Mouse (Mus musculus): ENCODE measurements around the gene Oxtr. TPM values are rescaled to one million over a fixed set of nuclear protein-coding genes. Genes with fewer than 3 reads are reported as not detected.

Oxtr gene
- polyA plus RNA-seq, 1 experiment from 2014 or later: 0.18 TPM

DNA sequence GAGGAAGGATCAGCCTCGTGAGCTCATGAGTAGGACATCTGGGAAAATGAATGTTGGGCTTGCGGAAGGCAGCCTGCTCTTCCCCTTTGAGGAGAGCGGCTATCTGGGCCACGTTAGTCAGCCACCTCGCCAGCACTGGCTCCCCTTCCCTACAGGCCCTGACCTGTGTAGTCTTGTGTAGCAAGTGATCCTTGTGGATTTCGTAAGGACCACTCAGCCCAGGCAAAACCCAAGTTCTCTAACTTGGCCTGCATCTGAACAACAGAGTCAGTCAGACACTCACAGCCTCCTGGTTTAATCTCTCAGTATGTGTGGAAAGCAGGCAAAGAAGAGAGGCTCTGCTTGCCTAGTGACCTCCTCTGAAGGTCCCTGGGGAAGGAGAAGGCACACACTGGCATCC lies 2.9 kb upstream of the Oxtr start:
- Histone ChIP-seq H3K27me3 (ENCODE audit: control insufficient read depth, insufficient read depth, low read length) (peaks cover 41% of the 10 kb centered on the region), H3K9me3 (replicated peaks; ENCODE audit: control insufficient read depth, low read length) (no peaks in the 10 kb centered on the region), H3K9ac (ENCODE audit: low read length) (no peak overlapping the region), H3K4me1 (ENCODE audit: control insufficient read depth, insufficient read depth, low read length) (peaks cover 7% of the 10 kb centered on the region), H3K36me3 (ENCODE audit: control insufficient read depth, insufficient read depth) (no peaks in the 10 kb centered on the region), H3K4me3 (ENCODE audit: low read length) (no peak overlapping the region), H3K27ac (ENCODE audit: low read length) (no peak overlapping the region), H3K4me2 (ENCODE audit: low read depth, low read length) (no peak overlapping the region)
- 80% methylated on average over 6 of the region's 6 CpGs for WGBS
- no peak for ATAC-seq (replicated peaks; ENCODE audit: extremely low read depth, insufficient read depth, low FRiP score)

DNA sequence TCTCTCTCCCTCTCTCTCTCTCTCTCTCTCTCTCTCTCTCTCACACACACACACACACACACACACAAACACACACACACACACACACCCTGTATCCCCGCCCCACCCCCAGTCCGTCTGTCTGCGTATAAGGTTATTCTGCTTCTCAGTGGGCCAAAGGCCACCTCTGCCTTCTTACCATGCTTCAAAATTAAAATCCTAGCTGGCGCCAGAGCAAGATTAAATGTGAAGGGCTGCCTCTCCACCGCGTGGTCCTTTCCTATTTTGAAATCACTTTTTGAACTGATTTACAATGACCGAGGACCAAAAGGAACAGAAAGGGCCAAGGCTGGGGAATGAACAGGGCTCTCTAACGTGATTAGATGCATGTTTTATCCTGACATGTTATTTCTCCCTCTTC lies 1.8 kb upstream of the Oxtr start:
- 80% methylated on average over 8 of the region's 8 CpGs for WGBS
- Histone ChIP-seq H3K4me3 (ENCODE audit: low read length) (no peak overlapping the region), H3K36me3 (ENCODE audit: control insufficient read depth, insufficient read depth) (no peaks in the 10 kb centered on the region), H3K4me1 (ENCODE audit: control insufficient read depth, insufficient read depth, low read length) (peaks cover 7% of the 10 kb centered on the region), H3K27me3 (ENCODE audit: control insufficient read depth, insufficient read depth, low read length) (peaks cover 49% of the 10 kb centered on the region), H3K27ac (ENCODE audit: low read length) (no peak overlapping the region), H3K4me2 (ENCODE audit: low read depth, low read length) (no peak overlapping the region), H3K9me3 (replicated peaks; ENCODE audit: control insufficient read depth, low read length) (no peaks in the 10 kb centered on the region), H3K9ac (ENCODE audit: low read length) (no peak overlapping the region)
- no peak for ATAC-seq (replicated peaks; ENCODE audit: extremely low read depth, insufficient read depth, low FRiP score)

DNA sequence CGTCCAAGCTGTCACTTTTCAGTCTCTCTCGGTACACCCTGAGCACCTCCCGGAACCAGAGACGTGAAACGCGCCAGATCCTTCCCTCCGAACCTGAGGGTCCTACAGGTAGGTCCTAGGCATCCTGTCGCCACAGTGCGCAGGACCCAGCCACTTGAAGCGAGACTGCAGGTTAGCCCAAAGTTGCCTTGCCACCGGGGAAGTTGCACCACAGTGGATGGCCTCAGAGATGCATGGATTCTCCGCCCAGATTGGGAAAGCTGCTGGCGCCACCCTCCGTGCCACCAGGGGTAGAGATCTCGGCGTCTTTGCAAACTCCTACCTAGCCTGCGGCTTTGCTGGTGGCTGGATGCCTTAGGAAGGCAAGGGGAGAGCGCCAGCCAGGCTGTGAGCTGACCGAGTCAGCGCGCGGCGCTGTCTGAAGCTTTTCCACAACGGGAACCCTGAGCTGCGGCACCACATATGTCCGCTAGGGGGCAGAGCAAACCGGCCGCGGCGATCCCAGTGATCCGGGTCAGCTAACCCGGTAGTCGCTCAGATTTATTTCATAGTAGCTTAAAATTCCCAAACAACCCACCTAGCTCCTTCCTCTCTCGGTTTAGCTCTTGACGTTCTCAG lies 991 bp upstream of the Oxtr start:
- Histone ChIP-seq H3K4me3 (ENCODE audit: low read length) (peak overlapping the region; percentile 54), H3K9me3 (replicated peaks; ENCODE audit: control insufficient read depth, low read length) (no peaks in the 10 kb centered on the region), H3K9ac (ENCODE audit: low read length) (peak overlapping the region; percentile 42), H3K27ac (ENCODE audit: low read length) (no peak overlapping the region), H3K27me3 (ENCODE audit: control insufficient read depth, insufficient read depth, low read length) (peaks cover 49% of the 10 kb centered on the region), H3K4me2 (ENCODE audit: low read depth, low read length) (peak overlapping the region; percentile 84), H3K36me3 (ENCODE audit: control insufficient read depth, insufficient read depth) (no peaks in the 10 kb centered on the region), H3K4me1 (ENCODE audit: control insufficient read depth, insufficient read depth, low read length) (peaks cover 7% of the 10 kb centered on the region)
- WGBS: 2% methylated on average over 35 of the region's 35 CpGs
- ATAC-seq (replicated peaks; ENCODE audit: extremely low read depth, insufficient read depth, low FRiP score): peak; percentile 53; the same call in 1 of the 2 replicates

DNA sequence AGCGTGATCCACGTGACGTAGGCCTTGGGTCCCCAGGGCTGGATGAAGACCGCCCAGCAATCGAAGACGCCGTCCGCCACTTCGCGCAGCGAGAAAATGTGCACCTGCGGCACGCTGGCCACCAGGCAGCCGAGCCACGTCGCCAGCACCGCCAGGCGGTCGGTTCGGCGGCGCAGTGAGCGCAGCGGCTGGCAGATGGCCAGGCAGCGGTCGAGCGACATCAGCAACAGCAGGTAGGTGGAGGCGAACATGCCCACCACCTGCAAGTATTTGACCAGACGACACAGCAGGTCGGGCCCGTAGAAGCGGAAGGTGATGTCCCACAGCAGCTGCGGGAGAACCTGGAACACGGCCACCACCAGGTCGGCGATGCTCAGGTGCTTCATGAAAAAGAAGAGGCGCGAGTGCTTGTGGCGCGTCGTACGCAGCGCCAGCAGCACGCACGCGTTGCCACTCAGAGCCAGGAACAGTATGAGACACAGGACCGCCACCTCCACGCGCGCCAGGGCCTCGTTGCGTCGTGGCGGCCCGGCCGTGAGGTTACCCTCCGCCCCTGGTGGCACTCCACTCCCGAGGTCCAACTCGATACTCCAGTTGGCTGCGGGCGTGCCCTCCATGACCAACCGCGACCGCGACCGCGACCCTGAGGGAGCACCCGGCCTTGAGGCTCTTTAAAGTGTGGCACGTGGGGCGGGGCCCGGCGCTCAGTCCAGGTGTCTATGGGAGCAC lies 398 bp downstream of the Oxtr start:
- no peaks in the 10 kb centered on the region for H3K9me3 ChIP-seq (replicated peaks; ENCODE audit: control insufficient read depth, low read length)
- 0 out of 2 replicates have a peak overlapping the region, but pooled peaks have one; percentile 30 for H3K9ac ChIP-seq (ENCODE audit: low read length)
- peak overlapping the region; percentile 54 for H3K4me3 ChIP-seq (ENCODE audit: low read length)
- ATAC-seq (replicated peaks; ENCODE audit: extremely low read depth, insufficient read depth, low FRiP score): 0 out of 2 replicates have a peak, but pooled peaks have one; percentile 8
- H3K27ac ChIP-seq (ENCODE audit: low read length): no peak overlapping the region
- H3K4me1 ChIP-seq (ENCODE audit: control insufficient read depth, insufficient read depth, low read length): peaks cover 7% of the 10 kb centered on the region
- peaks cover 49% of the 10 kb centered on the region for H3K27me3 ChIP-seq (ENCODE audit: control insufficient read depth, insufficient read depth, low read length)
- H3K36me3 ChIP-seq (ENCODE audit: control insufficient read depth, insufficient read depth): no peaks in the 10 kb centered on the region
- H3K4me2 ChIP-seq (ENCODE audit: low read depth, low read length): peak overlapping the region; percentile 68
- 6% methylated on average over 72 of the region's 72 CpGs for WGBS

DNA sequence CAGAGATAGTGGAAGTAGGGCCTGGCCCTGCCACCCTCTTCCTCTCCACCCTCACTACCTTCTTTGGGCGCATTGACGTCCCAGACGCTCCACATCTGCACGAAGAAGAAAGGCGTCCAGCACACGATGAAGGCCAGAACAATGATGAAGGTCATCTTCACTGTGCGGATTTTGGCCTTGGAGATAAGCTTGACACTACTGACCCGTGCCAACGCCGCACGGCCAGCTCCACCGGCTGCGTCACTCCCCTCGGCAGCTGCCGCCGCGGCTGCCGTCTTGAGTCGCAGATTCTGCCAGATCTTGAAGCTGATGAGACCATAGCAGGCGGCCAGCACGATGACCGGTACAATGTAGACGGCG lies 942 bp downstream of the Oxtr start:
- H3K9ac ChIP-seq (ENCODE audit: low read length): 0 out of 2 replicates have a peak overlapping the region, but pooled peaks have one; percentile 30
- WGBS: 27% methylated on average over 24 of the region's 24 CpGs

DNA sequence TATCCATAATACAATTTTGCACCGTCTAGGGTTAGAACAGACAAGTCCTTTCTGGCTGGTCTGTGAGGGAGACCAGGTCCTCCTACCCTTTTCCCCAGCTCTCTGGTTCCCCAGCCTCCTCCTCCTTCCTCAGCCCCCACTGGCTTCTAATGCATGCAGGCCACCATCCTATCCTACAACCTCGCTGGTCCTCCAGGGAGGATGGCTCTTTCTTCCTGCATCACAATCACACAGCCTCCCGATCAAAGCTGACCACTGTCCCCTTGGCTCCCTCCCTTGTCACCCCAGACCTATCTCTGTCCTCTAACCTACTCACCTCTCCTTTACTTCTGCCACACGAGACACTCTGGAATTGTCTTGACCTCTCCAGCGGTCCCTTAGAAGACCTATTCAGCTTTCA lies 1.8 kb downstream of the Oxtr start:
- H3K27ac ChIP-seq (ENCODE audit: low read length): no peak overlapping the region
- H3K36me3 ChIP-seq (ENCODE audit: control insufficient read depth, insufficient read depth): no peaks in the 10 kb centered on the region
- peaks cover 7% of the 10 kb centered on the region for H3K4me1 ChIP-seq (ENCODE audit: control insufficient read depth, insufficient read depth, low read length)
- WGBS: 80% methylated on average over 5 of the region's 5 CpGs
- peaks cover 46% of the 10 kb centered on the region for H3K27me3 ChIP-seq (ENCODE audit: control insufficient read depth, insufficient read depth, low read length)
- H3K9ac ChIP-seq (ENCODE audit: low read length): no peak overlapping the region
- no peak overlapping the region for H3K4me3 ChIP-seq (ENCODE audit: low read length)
- no peaks in the 10 kb centered on the region for H3K9me3 ChIP-seq (replicated peaks; ENCODE audit: control insufficient read depth, low read length)
- H3K4me2 ChIP-seq (ENCODE audit: low read depth, low read length): no peak overlapping the region
- ATAC-seq (replicated peaks; ENCODE audit: extremely low read depth, insufficient read depth, low FRiP score): no peak

More for the DNA sequence above, 942 bp downstream of the Oxtr start:
- H3K4me1 ChIP-seq (ENCODE audit: control insufficient read depth, insufficient read depth, low read length): peaks cover 7% of the 10 kb centered on the region
- peak overlapping the region; percentile 54 for H3K4me3 ChIP-seq (ENCODE audit: low read length)
- no peaks in the 10 kb centered on the region for H3K9me3 ChIP-seq (replicated peaks; ENCODE audit: control insufficient read depth, low read length)
- peak overlapping the region; percentile 68 for H3K4me2 ChIP-seq (ENCODE audit: low read depth, low read length)
- no peak overlapping the region for H3K27ac ChIP-seq (ENCODE audit: low read length)
- H3K27me3 ChIP-seq (ENCODE audit: control insufficient read depth, insufficient read depth, low read length): peaks cover 49% of the 10 kb centered on the region
- no peak for ATAC-seq (replicated peaks; ENCODE audit: extremely low read depth, insufficient read depth, low FRiP score)
- no peaks in the 10 kb centered on the region for H3K36me3 ChIP-seq (ENCODE audit: control insufficient read depth, insufficient read depth)

DNA sequence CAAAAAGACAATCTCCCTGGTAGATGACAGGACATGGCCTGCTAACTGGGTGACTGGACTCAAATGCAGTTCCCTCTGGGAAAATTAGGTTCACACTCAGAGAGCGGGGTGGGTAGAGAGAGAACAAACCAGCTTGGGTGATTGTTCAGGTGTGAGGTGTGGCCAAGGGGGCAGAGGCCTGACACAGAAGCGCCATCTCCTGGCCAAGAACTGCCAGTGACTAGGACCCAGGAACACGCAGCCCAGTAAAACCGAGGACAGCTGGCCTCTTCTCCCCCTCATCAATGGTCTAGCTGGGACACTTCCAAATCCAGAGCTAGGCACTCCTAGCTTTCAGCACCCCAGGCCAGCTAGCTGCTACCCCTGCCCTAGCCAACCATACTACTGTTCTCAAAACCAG lies 5.4 kb downstream of the Oxtr start:
- peaks cover 9% of the 10 kb centered on the region for H3K4me1 ChIP-seq (ENCODE audit: control insufficient read depth, insufficient read depth, low read length)
- H3K27ac ChIP-seq (ENCODE audit: low read length): no peak overlapping the region
- ATAC-seq (replicated peaks; ENCODE audit: extremely low read depth, insufficient read depth, low FRiP score): no peak; the same call in 1 of the 2 replicates
- H3K9ac ChIP-seq (ENCODE audit: low read length): no peak overlapping the region
- H3K36me3 ChIP-seq (ENCODE audit: control insufficient read depth, insufficient read depth): no peaks in the 10 kb centered on the region
- H3K4me2 ChIP-seq (ENCODE audit: low read depth, low read length): no peak overlapping the region; the same call in 1 of the 2 replicates
- no peaks in the 10 kb centered on the region for H3K9me3 ChIP-seq (replicated peaks; ENCODE audit: control insufficient read depth, low read length)
- WGBS: 3% methylated on average over 4 of the region's 4 CpGs
- peaks cover 25% of the 10 kb centered on the region for H3K27me3 ChIP-seq (ENCODE audit: control insufficient read depth, insufficient read depth, low read length)
- no peak overlapping the region for H3K4me3 ChIP-seq (ENCODE audit: low read length)

DNA sequence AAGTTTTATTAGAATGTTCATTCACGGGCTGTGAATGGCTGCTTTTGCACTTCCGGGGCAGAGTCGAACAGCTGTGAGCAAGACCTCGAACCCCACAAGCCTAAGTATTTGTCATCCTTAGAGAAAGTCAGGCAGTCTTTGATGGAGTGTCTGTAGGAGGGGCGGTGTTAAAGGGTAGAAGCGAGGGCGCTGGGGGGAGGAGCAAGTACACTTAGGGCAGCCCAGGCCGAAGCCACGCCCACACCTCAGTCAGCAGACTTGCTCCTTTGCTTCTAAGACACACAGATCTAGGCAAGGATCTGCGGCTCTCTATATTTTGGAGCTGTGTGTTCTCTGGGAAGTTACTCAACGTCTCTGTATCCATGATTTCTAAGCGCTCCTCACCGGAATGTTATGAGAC lies 9.9 kb downstream of the Oxtr start:
- no peaks in the 10 kb centered on the region; the same call in 1 of the 2 replicates for H3K27me3 ChIP-seq (ENCODE audit: control insufficient read depth, insufficient read depth, low read length)
- H3K4me1 ChIP-seq (ENCODE audit: control insufficient read depth, insufficient read depth, low read length): peaks cover 2% of the 10 kb centered on the region; the same call in 1 of the 2 replicates
- no peak overlapping the region for H3K27ac ChIP-seq (ENCODE audit: low read length)
- ATAC-seq (replicated peaks; ENCODE audit: extremely low read depth, insufficient read depth, low FRiP score): no peak
- no peak overlapping the region for H3K4me3 ChIP-seq (ENCODE audit: low read length)
- WGBS: 51% methylated on average over 13 of the region's 13 CpGs
- H3K4me2 ChIP-seq (ENCODE audit: low read depth, low read length): no peak overlapping the region
- H3K36me3 ChIP-seq (ENCODE audit: control insufficient read depth, insufficient read depth): no peaks in the 10 kb centered on the region
- H3K9me3 ChIP-seq (replicated peaks; ENCODE audit: control insufficient read depth, low read length): no peaks in the 10 kb centered on the region
- H3K9ac ChIP-seq (ENCODE audit: low read length): no peak overlapping the region

DNA sequence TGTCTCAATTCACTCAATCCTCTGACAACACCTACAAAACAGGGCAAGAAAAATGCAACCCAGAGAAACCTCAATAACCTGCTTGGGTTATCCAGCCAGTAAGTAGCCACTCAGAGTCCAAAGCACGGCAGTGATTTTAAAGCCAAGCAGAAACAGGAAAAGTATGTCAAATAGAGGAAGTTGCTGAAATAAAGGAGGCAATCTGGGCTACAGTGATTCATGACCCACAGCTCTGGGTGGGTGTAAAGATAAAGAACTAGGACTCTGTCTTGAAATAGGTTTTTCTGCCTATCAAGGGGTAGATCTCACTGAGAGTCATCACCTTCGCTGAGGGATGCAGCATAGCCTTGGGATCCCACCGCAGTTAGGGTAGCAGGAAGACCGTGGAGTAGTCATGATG lies 18.1 kb downstream of the Oxtr start:
- 69% methylated on average over 4 of the region's 4 CpGs for WGBS
- H3K9me3 ChIP-seq (replicated peaks; ENCODE audit: control insufficient read depth, low read length): no peaks in the 10 kb centered on the region

More for the DNA sequence above, 18.1 kb downstream of the Oxtr start:
- H3K27me3 ChIP-seq (ENCODE audit: control insufficient read depth, insufficient read depth, low read length): no peaks in the 10 kb centered on the region
- no peak overlapping the region for H3K4me3 ChIP-seq (ENCODE audit: low read length)
- no peak overlapping the region for H3K4me2 ChIP-seq (ENCODE audit: low read depth, low read length)
- peaks cover 9% of the 10 kb centered on the region; the same call in 1 of the 2 replicates for H3K36me3 ChIP-seq (ENCODE audit: control insufficient read depth, insufficient read depth)
- no peaks in the 10 kb centered on the region for H3K4me1 ChIP-seq (ENCODE audit: control insufficient read depth, insufficient read depth, low read length)
- ATAC-seq (replicated peaks; ENCODE audit: extremely low read depth, insufficient read depth, low FRiP score): no peak
- H3K27ac ChIP-seq (ENCODE audit: low read length): no peak overlapping the region
- no peak overlapping the region for H3K9ac ChIP-seq (ENCODE audit: low read length)

Measured in heart, embryonic 16.5 days (tissue).